Mouse (Mus musculus): ENCODE data around the gene Stxbp5. TPM values are rescaled to one million over a fixed set of nuclear protein-coding genes. Genes with fewer than 3 reads are reported as not detected.

The Stxbp5 gene
- total RNA-seq, 4 experiments from 2014 or later = 94.0 to 109 (median 100) TPM

DNA sequence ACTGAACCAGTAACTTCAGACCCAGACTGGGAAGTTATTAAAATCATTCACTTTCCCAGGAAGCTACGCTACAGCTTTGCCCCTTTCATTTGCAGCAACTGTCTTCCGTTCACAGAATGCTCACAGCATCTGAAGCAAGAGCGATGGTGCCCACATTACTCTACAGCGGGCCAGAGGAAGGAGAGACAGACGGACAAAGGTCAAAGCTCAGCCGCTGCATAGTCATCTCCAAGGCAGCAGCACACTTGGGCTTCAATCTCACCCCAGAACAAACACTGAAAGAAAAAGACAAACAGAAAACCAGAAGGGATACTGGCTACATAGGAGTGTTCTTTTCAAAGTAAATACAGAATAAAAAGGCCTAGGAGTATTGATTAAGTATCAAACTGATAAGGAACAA is 144.3 kb downstream of the Stxbp5 start:
- DNase-seq (ENCODE audit: low spot score in 2 of 2) = no peak

DNA sequence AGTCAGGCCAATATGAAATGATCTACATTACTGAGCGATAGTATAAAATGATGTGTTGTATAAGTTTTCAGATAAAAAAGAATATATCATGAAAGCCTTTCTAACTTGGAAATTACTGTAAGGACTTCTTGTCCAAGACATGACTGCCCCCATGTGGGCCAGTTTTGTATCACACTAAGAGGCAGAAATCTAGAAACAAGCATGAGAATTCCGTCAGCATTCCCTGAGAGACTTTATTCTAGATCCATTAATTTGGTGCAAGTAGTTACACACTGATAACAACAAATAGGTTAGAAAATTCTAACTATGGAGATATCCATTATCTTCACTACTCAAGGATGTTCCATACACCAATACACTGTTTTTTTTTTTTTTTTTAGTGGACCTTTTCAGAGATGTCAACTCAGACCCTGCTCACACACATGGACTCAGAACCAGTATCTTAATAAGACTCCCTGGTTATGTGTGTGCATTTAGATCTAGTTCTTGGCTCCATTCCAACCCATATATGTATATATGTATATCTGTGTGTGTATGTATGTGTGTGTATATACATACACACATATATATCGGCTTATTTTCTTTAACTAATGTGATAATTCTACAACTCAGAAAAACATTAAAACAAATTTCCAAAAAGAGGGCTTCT is 145.9 kb downstream of the Stxbp5 start:
- DNase-seq (ENCODE audit: low spot score in 2 of 2) = peak; percentile 30 to 64

DNA sequence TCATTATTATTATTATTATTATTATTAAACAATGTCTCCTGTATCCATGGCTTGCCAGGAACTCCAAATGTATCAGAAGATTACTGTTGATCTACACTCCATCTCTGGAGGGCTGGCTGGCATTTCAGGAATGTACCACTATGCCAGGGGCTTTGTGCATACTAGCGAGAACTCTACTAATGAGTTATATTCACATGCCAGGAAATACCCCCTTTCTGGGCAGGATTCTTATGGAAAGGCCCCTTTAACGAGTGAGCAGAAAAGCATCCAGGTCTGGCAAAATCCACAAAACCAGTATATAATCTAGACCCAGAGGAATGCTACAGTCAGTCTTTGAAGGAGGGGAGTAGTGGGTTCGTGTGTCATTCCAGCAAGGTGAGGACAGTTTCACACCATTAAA is 167.0 kb downstream of the Stxbp5 start:
- no peak for DNase-seq (ENCODE audit: low spot score in 2 of 2)

DNA sequence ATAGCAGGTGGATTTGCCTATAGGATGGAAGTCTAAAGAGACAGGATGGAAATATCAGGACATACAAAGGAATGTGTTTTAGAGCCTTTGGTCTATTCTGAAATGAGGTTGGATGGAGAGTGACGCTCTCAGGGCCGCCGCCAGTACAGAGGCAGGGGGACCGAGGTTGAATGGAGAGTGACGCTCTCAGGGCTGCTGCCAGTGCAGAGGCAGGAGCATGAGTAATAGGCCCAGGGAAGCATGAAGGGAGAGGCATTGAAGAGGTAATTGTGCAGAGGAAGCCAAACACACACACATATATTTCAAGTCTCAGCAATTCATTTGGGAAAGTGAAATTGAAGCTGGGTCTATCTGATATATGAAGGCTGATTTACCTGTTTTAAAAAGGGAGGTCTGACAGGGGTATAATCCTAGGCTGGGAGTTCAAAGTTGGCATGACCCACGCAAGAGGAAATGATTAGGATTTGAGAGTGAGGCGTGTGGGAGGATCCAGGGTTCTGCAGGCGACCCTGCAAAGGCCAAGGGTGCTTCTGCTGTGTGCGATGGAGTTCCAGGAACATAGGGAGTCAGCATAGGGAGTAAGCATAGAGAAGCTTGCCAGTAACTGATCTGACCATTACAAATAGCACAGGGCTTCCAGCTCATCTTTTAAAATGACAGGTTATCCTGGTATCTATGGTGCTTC is 168.7 kb downstream of the Stxbp5 start:
- DNase-seq (ENCODE audit: low spot score in 2 of 2) = no peak

DNA sequence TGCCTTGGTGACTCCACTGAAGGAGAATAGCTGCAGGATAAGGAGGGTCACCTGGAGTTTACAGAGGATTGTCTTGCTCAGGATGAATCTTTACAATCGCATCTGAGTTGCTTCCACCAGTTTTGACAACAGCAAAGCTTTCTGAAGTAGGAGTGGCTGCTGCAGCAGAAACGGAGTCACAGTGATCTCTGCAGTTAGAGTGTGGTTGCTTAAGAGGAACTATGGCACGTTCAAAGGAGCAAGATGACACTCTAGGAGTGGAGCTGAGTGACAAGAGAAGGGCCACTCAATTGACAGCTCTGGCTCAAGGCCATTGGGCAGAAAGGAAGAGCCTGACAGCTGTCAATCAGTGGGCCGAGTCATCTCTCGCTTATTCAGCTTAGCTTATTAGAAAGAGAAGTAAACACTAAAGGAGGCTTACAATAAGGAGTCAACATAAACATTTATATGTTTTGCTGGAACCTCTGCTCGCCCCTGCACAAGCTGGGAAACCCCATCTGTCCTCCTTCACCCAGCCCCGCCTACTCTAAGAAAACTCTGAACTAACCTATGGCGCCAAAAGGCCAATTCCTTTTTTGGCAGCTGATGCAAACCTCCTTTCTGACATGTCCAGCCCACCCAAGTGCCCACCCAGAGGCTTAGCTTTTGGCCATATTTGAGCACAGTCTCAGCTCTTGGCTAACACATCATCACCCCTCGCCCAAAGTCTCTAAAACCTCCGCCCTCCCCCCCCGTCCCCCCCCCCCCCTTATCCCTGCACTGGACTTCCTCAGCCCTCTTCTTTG is 178.2 kb downstream of the Stxbp5 start:
- DNase-seq (ENCODE audit: low spot score in 2 of 2) = no peak

DNA sequence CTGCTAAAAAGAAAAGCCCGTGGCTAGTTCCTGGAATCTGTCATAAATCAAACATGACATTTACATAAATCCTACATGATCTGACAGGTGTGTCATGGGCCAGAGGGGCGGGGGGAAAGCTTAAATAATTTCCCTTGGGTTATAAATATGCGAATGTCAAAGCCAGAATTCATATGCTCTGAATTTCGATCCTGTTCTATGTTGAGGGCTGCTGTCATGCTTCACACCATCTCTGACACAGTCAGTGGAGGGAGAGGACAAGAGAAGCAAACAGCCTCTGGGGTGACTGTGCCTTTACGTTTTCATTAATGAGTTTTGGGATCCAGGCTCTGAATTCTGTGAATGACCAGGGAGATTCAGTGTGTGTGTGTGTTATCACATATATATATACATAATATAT is 180.9 kb downstream of the Stxbp5 start:
- DNase-seq (ENCODE audit: low spot score in 2 of 2) = no peak

DNA sequence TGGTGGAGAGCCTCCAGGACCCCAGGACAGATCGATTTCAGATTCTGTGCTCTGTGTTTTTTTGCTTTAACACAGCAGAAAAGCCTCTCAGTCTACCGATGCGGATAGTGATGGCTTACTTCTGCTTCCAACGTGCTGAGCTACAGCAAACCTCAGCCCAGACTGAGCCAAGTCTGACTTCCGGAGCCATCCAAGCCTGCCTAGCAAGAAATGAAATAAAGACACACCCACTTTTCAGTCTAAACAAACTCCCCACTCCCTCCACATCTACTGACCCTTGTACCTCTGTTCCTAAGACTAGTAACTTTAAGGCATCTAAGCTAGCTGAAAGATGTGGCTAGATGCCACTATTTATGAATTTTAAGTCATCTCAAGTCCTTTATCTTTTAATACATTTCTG is 182.8 kb downstream of the Stxbp5 start:
- no peak for DNase-seq (ENCODE audit: low spot score in 2 of 2)

Other genes starting within 250 kb of the Stxbp5 start
- 10 to 100 TPM; 11.7 to 21.6 (median 13.9) TPM for gene Samd5, start 225.9 kb downstream of the Stxbp5 start, total RNA-seq (2022)

Data from left cerebral cortex, adult 8-10 months (tissue).